Mouse (Mus musculus): ENCODE data around the gene Spink4.

Spink4 gene

GRCm38 (mm10) chr4:40963536-40963935 is 43.7 kb downstream of the Spink4 start:
- DNase-seq (ENCODE audit: low read depth) = no peak

- no peak for DNase-seq (ENCODE audit: low read depth)
Observed at GRCm38 (mm10) chr4:40969161-40969560, 49.3 kb downstream of the Spink4 start.

DNA sequence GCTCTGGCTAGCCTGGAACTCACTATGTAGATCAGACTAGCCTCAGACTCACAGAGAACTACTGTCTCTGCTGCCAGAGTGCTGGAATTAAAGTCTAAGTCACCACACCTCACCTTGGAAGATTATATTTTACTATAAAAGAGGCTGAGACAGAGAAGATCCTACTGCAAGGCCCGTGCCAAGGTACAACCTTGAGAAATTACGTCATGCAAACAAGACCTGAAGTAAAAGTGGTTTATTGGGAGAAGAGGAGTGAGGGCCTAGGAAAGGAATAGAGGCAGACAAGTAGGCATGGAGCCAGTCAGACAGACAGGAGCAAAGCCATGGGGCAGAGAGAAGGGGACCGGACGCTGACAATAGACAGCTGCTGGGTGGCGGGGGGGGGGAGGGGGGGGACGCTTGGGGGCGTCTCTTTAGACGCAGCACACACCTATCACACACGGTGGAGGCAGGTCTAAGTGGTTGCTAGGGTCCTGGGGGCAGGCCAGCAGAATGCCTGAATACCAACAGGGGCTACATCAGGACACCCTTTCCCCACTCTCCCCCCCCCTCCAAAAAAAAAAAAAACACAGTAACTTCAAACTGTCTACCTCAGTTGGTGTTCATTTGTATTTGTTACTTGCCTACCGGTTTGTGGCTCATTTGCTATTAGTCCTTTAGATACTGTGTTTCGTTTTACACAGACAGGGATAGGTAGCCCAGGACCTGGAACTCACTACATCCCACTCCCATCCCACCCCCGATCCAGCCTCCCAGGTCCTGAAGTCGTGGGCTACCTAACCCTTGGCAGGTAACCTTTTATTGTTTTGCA is 50.1 kb downstream of the Spink4 start:
- DNase-seq (ENCODE audit: low read depth) = peak; percentile 7

DNA sequence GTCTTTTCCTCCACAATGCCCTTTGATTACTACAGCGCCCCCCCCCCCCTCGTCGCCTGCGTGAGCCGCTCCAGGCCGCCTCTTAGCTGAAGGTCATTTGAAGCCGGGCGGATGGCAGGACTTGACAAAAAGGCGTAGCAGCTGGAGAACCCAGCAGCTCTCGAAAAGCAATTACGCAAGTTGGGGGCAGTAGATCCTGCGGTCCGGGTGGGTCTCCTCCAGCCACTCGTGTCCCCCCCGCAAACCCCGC is 50.7 kb downstream of the Spink4 start:
- DNase-seq (ENCODE audit: low read depth) = no peak

GRCm38 (mm10) chr4:40970842-40971701 is 51.2 kb downstream of the Spink4 start, which contains the start of gene Nfx1:
Gene Nfx1, plus strand, starts transcription at chr4:40970906.
- DNase-seq (ENCODE audit: low read depth) = peak; percentile 94

- DNase-seq (ENCODE audit: low read depth) = peak; percentile 65
Observed at GRCm38 (mm10) chr4:40971744-40972143, 51.9 kb downstream of the Spink4 start.

- DNase-seq (ENCODE audit: low read depth) = no peak
Observed at GRCm38 (mm10) chr4:40974011-40974410, 54.2 kb downstream of the Spink4 start.

- DNase-seq (ENCODE audit: low read depth) = no peak
Observed at GRCm38 (mm10) chr4:40975678-40976077, 55.8 kb downstream of the Spink4 start.

DNA sequence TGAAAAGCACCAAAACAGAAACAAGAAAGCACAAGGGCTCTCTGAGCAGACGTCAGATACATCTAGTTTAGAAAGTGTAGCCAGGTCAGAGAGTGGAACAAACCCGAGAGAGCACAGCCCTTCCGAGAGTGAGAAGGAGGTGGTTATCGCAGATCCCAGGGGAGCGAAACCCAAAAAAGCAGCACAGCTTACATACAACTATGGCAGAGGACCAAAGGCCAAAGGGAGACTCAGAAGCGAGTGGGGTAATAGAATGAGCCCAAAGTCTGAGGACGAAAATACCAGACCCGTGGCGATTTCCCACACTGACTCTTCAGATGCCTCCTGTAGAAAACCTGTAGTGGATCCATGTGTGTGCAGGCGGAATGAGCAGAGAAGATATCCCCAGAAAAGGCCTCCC is 56.8 kb downstream of the Spink4 start:
- DNase-seq (ENCODE audit: low read depth) = no peak

GRCm38 (mm10) chr4:40979430-40979829 is 59.6 kb downstream of the Spink4 start:
- DNase-seq (ENCODE audit: low read depth) = no peak

Measured in NIH3T3 (cell line).